Mouse (Mus musculus) stomach, postnatal 0 days (tissue): ENCODE data around the gene Chchd6. TPM values are rescaled to one million over a fixed set of nuclear protein-coding genes. Genes with fewer than 3 reads are reported as not detected.

Experiments
- ATAC-seq: fragments of 200-750 bp; cut with Nextera tagmentation; 2 replicates; pipeline ENCODE4 v1.8.0; 2017; ENCODE audit not compliant: low FRiP score, low TSS enrichment
- DNase-seq: peaks from one replicate; pipeline ENCODE4 v3.0.0-alpha.2; 2016; ENCODE audit warnings: low spot score
- H3K27ac ChIP-seq: fragments of 300-500 bp; sonication (generic); replicated peaks from 2 replicates; pipeline ENCODE4 v1.5.1; 2014; ENCODE audit warnings: mild to moderate bottlenecking, control low read depth
- H3K27me3 ChIP-seq: fragments of 300-500 bp; sonication (generic); 2 replicates; pipeline ENCODE4 v1.6.1; 2014; ENCODE audit warnings: low read length; ENCODE audit not compliant: control insufficient read depth, insufficient read depth
- H3K36me3 ChIP-seq: fragments of 300-500 bp; sonication (generic); 2 replicates; pipeline ENCODE4 v1.6.1; 2014; ENCODE audit warnings: low read length, mixed read lengths; ENCODE audit not compliant: control insufficient read depth, insufficient read depth
- H3K4me1 ChIP-seq: fragments of 300-500 bp; sonication (generic); replicated peaks from 2 replicates; pipeline ENCODE4 v1.6.1; 2014; ENCODE audit warnings: antibody characterized with exemption; ENCODE audit not compliant: control insufficient read depth, insufficient read depth
- H3K4me2 ChIP-seq: fragments of 300-500 bp; sonication (generic); replicated peaks from 2 replicates; pipeline ENCODE4 v1.6.1; 2014; ENCODE audit warnings: low read depth, mild to moderate bottlenecking, control low read depth, moderate library complexity
- H3K4me3 ChIP-seq: fragments of 300-500 bp; sonication (generic); 2 replicates; pipeline ENCODE4 v1.5.1; 2014; ENCODE audit warnings: low read depth, low read length, control low read depth
- H3K9ac ChIP-seq: fragments of 300-500 bp; sonication (generic); 2 replicates; pipeline ENCODE4 v1.6.1; 2014; ENCODE audit warnings: mild to moderate bottlenecking, low read length, control low read depth, mixed read lengths
- H3K9me3 ChIP-seq: fragments of 300-500 bp; sonication (generic); 2 replicates; pipeline ENCODE4 v1.6.1; 2016; ENCODE audit warnings: low read length; ENCODE audit not compliant: control insufficient read depth
- CTCF ChIP-seq: IDR thresholded peaks from 2 replicates; pipeline ENCODE4 v1.5.1; 2016; ENCODE audit warnings: antibody characterized with exemption, low read depth, mild to moderate bottlenecking, moderate library complexity
- EP300 ChIP-seq: optimal IDR thresholded peaks from 2 replicates; pipeline ENCODE3; 2016; ENCODE audit warnings: antibody characterized with exemption
- WGBS: fragments of 180-500 bp; shearing (Covaris S2); extraction: QIAGEN DNeasy Blood & Tissue Kit; methylation state at CpG from one replicate; pipeline ENCODE4 v1.1.7; 2014; 5-methylcytosine and 5-hydroxymethylcytosine counted together
- polyA plus RNA-seq: library from polyadenylated mRNA; unstranded; fragments of >200 nt; fragmentation: Nextera tagmentation; extraction: Ambion mirVana; gene quantifications from 2 replicates; pipeline ENCODE4 v1.2.1, GENCODE M21; 2015

Chchd6 gene
- polyA plus RNA-seq, 1 experiment from 2014 or later: 22.7 TPM

- H3K36me3 ChIP-seq: no peaks in the 10 kb centered on the region
- DNase-seq: no peak
- no peak for ATAC-seq
- no peak overlapping the region for H3K4me2 ChIP-seq
- H3K4me3 ChIP-seq: no peak overlapping the region
- 81% methylated on average over 1 of the region's 1 CpGs for WGBS
- no peak for TF ChIP-seq EP300
- no peak for TF ChIP-seq CTCF
- no peaks in the 10 kb centered on the region for H3K9me3 ChIP-seq
- H3K27me3 ChIP-seq: no peaks in the 10 kb centered on the region
- no peak overlapping the region for H3K9ac ChIP-seq
- H3K4me1 ChIP-seq: no peaks in the 10 kb centered on the region
- no peak overlapping the region for H3K27ac ChIP-seq
Observed at GRCm38 (mm10) chr6:89424461-89424860, 171.0 kb downstream of the Chchd6 start.

- H3K9ac ChIP-seq: no peak overlapping the region
- no peak overlapping the region for H3K4me2 ChIP-seq
- 69% methylated on average over 3 of the region's 3 CpGs for WGBS
- peak; percentile 85 for ATAC-seq
- DNase-seq: peak; percentile 32
- H3K9me3 ChIP-seq: no peaks in the 10 kb centered on the region
- no peak for TF ChIP-seq CTCF
- no peak for TF ChIP-seq EP300
- H3K4me1 ChIP-seq: no peaks in the 10 kb centered on the region
- H3K27me3 ChIP-seq: no peaks in the 10 kb centered on the region
- H3K27ac ChIP-seq: peak overlapping the region; percentile 79
- H3K4me3 ChIP-seq: no peak overlapping the region
- H3K36me3 ChIP-seq: no peaks in the 10 kb centered on the region
Observed at GRCm38 (mm10) chr6:89422621-89423020, 172.8 kb downstream of the Chchd6 start.

GRCm38 (mm10) chr6:89421922-89422321, 173.5 kb downstream of the Chchd6 start:
- Histone ChIP-seq H3K4me2 (no peak overlapping the region), H3K4me1 (no peaks in the 10 kb centered on the region), H3K4me3 (no peak overlapping the region), H3K9me3 (no peaks in the 10 kb centered on the region), H3K36me3 (no peaks in the 10 kb centered on the region), H3K27me3 (no peaks in the 10 kb centered on the region), H3K9ac (no peak overlapping the region), H3K27ac (peak overlapping the region; percentile 1; the same call in 1 of the 2 replicates)
- DNase-seq (no peak), ATAC-seq (no peak)
- 83% methylated on average over 3 of the region's 3 CpGs for WGBS
- no peak for TF ChIP-seq CTCF
- no peak for TF ChIP-seq EP300

GRCm38 (mm10) chr6:89421503-89421902, 173.9 kb downstream of the Chchd6 start:
- Histone ChIP-seq H3K4me2 (no peak overlapping the region), H3K9me3 (no peaks in the 10 kb centered on the region), H3K4me3 (no peak overlapping the region), H3K27me3 (no peaks in the 10 kb centered on the region), H3K9ac (no peak overlapping the region), H3K27ac (peak overlapping the region; percentile 18; the same call in 1 of the 2 replicates), H3K4me1 (no peaks in the 10 kb centered on the region), H3K36me3 (no peaks in the 10 kb centered on the region)
- TF ChIP-seq EP300: no peak
- TF ChIP-seq CTCF: no peak
- 85% methylated on average over 6 of the region's 6 CpGs for WGBS
- no peak for ATAC-seq
- no peak for DNase-seq

- no peak for DNase-seq
- Histone ChIP-seq H3K4me1 (no peaks in the 10 kb centered on the region), H3K9me3 (no peaks in the 10 kb centered on the region), H3K36me3 (no peaks in the 10 kb centered on the region), H3K27ac (peak overlapping the region; percentile 18; the same call in 1 of the 2 replicates), H3K4me3 (no peak overlapping the region), H3K4me2 (no peak overlapping the region), H3K27me3 (no peaks in the 10 kb centered on the region), H3K9ac (no peak overlapping the region)
- 53% methylated on average over 2 of the region's 2 CpGs for WGBS
- TF ChIP-seq CTCF (no peak), EP300 (no peak)
- ATAC-seq: 0 out of 2 replicates have a peak, but pooled peaks have one; percentile 2
Observed at GRCm38 (mm10) chr6:89420756-89421155, 174.7 kb downstream of the Chchd6 start.

- no peak for TF ChIP-seq CTCF
- TF ChIP-seq EP300: no peak
- no peaks in the 10 kb centered on the region for H3K27me3 ChIP-seq
- no peak for ATAC-seq
- H3K9ac ChIP-seq: no peak overlapping the region
- no peaks in the 10 kb centered on the region for H3K36me3 ChIP-seq
- no peak overlapping the region for H3K4me3 ChIP-seq
- DNase-seq: no peak
- H3K4me1 ChIP-seq: no peaks in the 10 kb centered on the region
- H3K4me2 ChIP-seq: no peak overlapping the region
- H3K27ac ChIP-seq: no peak overlapping the region
- H3K9me3 ChIP-seq: no peaks in the 10 kb centered on the region
Observed at GRCm38 (mm10) chr6:89420110-89420509, 175.3 kb downstream of the Chchd6 start.
